Mouse (Mus musculus) embryonic facial prominence, embryonic 15.5 days (tissue): Measurements from ENCODE around the gene Adcy4. TPM values are rescaled to one million over a fixed set of nuclear protein-coding genes. Genes with fewer than 3 reads are reported as not detected.

Experiments used
- ATAC-seq: fragments of 200-750 bp; cut with Nextera tagmentation; 2 replicates; pipeline ENCODE4 v1.8.0; 2017; ENCODE audit warnings: low read depth, moderate TSS enrichment; ENCODE audit not compliant: insufficient number of reproducible peaks, low FRiP score, low TSS enrichment
- H3K27ac ChIP-seq: fragments of 300-500 bp; sonication (generic); replicated peaks from 2 replicates; pipeline ENCODE4 v1.5.1; 2015; ENCODE audit warnings: mild to moderate bottlenecking, inconsistent platforms
- H3K27me3 ChIP-seq: fragments of 300-500 bp; sonication (generic); 2 replicates; pipeline ENCODE4 v1.6.1; 2015; ENCODE audit warnings: inconsistent platforms
- H3K36me3 ChIP-seq: fragments of 300-500 bp; sonication (generic); 2 replicates; pipeline ENCODE4 v1.6.1; 2015; ENCODE audit warnings: mild to moderate bottlenecking, inconsistent platforms
- H3K4me1 ChIP-seq: fragments of 300-500 bp; sonication (generic); 2 replicates; pipeline ENCODE4 v1.6.1; 2015; ENCODE audit warnings: inconsistent platforms
- H3K4me2 ChIP-seq: fragments of 300-500 bp; sonication (generic); replicated peaks from 2 replicates; pipeline ENCODE4 v1.6.1; 2015; ENCODE audit warnings: mild to moderate bottlenecking, inconsistent platforms
- H3K4me3 ChIP-seq: fragments of 300-500 bp; sonication (generic); replicated peaks from 2 replicates; pipeline ENCODE4 v1.5.1; 2015; ENCODE audit warnings: mild to moderate bottlenecking, inconsistent platforms
- H3K9ac ChIP-seq: fragments of 300-500 bp; sonication (generic); 2 replicates; pipeline ENCODE4 v1.6.1; 2015; ENCODE audit warnings: inconsistent platforms
- H3K9me3 ChIP-seq: fragments of 300-500 bp; sonication (generic); replicated peaks from 2 replicates; pipeline ENCODE4 v1.6.1; 2016; ENCODE audit warnings: inconsistent platforms
- WGBS: fragments of 180-500 bp; shearing (Covaris S2); methylation state at CpG from one replicate; pipeline ENCODE4 v1.1.7; 2015; 5-methylcytosine and 5-hydroxymethylcytosine counted together
- polyA plus RNA-seq: library from polyadenylated mRNA; unstranded; fragments of >200 nt; fragmentation: Nextera tagmentation; extraction: Ambion mirVana; gene quantifications from 2 replicates; pipeline ENCODE4 v1.2.1, GENCODE M21; 2015

The Adcy4 gene
- polyA plus RNA-seq, 1 experiment from 2014 or later, result 22.2 TPM

DNA sequence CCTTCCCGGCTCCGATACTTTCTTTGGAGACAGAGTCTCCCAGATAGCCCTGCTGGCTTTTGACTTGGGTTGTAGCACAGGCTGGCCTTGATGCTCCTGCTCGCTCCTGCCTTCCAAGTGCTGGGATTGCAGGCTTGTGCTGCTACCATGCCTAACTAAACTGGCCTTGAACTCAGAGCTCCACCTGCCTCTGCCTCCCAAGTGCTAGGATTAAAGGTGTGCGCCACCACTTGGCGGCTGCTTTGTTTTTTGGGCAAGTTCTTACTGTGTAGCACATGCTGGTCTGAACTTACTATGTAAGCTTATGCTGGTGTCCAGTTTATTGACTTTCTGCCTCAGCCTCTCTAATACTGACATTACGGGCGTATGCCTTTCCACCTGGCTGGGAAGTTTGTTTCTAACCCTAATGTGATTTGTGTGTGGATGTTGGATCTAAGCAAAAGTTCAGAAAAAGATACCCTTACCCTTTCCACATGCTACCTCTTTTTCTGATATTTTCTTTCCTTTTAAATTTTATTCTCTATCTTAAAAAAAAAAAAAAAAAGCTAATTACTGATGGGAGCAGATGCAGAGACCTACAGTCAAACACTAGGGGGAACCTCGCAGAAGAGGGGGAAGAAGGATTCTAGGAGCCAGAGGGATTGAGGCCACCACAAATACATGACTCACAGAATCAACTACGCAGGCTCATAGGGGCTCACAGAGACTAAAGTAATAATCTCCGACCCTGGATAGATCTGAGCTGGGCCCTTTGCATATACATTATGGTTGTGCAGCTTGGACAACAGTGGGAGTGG, 36.6 kb downstream of the Adcy4 start:
- Histone ChIP-seq H3K36me3 (peaks cover 41% of the 10 kb centered on the region), H3K4me2 (peak overlapping the region; percentile 94), H3K27me3 (no peaks in the 10 kb centered on the region), H3K9ac (no peak overlapping the region), H3K4me3 (peak overlapping the region; percentile 91; the same call in 1 of the 2 replicates), H3K4me1 (peaks cover 32% of the 10 kb centered on the region), H3K27ac (no peak overlapping the region), H3K9me3 (no peaks in the 10 kb centered on the region)
- WGBS, result 88% methylated on average over 10 of the region's 10 CpGs
- no peak for ATAC-seq

DNA sequence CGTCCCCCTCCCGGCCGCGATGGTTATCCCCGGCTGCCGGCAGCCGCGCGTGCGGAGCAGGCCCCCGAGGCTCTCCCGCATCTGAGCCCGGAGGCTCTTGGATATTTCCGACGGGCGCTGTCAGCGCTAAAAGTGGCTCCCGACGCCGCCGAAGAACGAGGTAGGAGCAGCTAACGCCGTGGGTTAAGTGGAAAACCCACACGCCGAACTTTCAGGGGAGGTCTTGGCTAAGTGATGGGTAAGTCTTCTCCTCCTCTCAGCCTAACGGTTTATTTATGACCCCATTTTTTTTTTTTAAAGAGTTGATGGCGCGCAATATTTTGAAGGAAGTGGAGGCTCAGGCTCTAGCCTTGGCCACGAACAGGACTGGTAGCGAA, 38.0 kb downstream of the Adcy4 start:
- no peaks in the 10 kb centered on the region for H3K9me3 ChIP-seq
- H3K27me3 ChIP-seq, result no peaks in the 10 kb centered on the region
- H3K4me2 ChIP-seq, result peak overlapping the region; percentile 94
- H3K9ac ChIP-seq, result peak overlapping the region; percentile 86
- WGBS, result 0% methylated on average over 31 of the region's 31 CpGs
- H3K27ac ChIP-seq, result peak overlapping the region; percentile 51
- peaks cover 32% of the 10 kb centered on the region for H3K4me1 ChIP-seq
- peak overlapping the region; percentile 91 for H3K4me3 ChIP-seq
- peaks cover 40% of the 10 kb centered on the region for H3K36me3 ChIP-seq
- no peak for ATAC-seq

- Histone ChIP-seq H3K4me1 (peaks cover 32% of the 10 kb centered on the region), H3K4me2 (peak within 1 kb of the TSS; percentile 94), H3K9me3 (no peaks in the 10 kb centered on the region), H3K9ac (peak within 1 kb of the TSS; percentile 86), H3K27me3 (no peaks in the 10 kb centered on the region), H3K4me3 (peak within 1 kb of the TSS; percentile 91), H3K36me3 (peaks cover 42% of the 10 kb centered on the region), H3K27ac (peak within 1 kb of the TSS; percentile 51)
- 1% methylated on average over 47 of the region's 48 CpGs for WGBS
- peak; percentile 81 for ATAC-seq
Measured at GRCm38 (mm10) chr14:55745180-55745860, 38.6 kb downstream of the Adcy4 start, which contains the start of the genes Dhrs1 and Nop9. Gene Dhrs1, minus strand, starts transcription at chr14:55745690. Gene Nop9, plus strand, starts transcription at chr14:55745693.

GRCm38 (mm10) chr14:55743711-55744110, 40.2 kb downstream of the Adcy4 start:
- peak; percentile 73; the same call in 1 of the 2 replicates for ATAC-seq
- Histone ChIP-seq H3K36me3 (peaks cover 41% of the 10 kb centered on the region), H3K27ac (no peak overlapping the region), H3K9me3 (no peaks in the 10 kb centered on the region), H3K4me2 (peak overlapping the region; percentile 42), H3K4me3 (peak overlapping the region; percentile 22), H3K9ac (peak overlapping the region; percentile 28; the same call in 1 of the 2 replicates), H3K27me3 (no peaks in the 10 kb centered on the region), H3K4me1 (peaks cover 32% of the 10 kb centered on the region)
- WGBS, result 13% methylated on average over 10 of the region's 10 CpGs

DNA sequence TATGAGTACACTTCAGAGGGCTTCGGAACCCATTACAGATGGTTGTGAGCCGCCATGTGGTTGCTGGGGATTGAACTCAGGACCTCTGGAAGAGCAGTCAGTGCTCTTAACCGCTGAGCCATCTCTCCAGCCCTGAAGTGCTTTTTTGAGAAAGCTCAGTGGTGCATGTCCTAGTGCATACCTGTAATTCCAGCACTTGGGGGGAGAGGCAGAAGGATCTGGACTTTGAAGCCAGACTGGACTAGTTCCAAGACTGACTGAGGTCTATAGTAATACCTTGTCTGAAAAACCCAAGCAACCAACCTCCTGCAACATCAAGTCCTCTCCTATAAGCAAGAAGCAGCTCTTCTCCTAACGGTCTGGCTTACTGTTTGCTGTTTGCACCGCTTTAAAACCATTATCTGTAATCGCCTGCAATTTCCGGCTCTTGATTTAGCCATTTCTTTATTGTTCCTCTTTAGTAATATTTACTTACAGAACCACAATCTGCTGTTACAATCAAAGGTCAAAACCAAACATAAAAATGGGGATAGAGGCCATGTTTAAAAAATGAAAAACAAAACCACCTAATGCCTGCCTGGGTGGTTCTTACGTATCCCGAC, 46.7 kb downstream of the Adcy4 start:
- no peaks in the 10 kb centered on the region for H3K4me1 ChIP-seq
- H3K4me3 ChIP-seq, result no peak overlapping the region
- H3K27ac ChIP-seq, result no peak overlapping the region
- no peak for ATAC-seq
- 82% methylated on average over 9 of the region's 9 CpGs for WGBS
- H3K4me2 ChIP-seq, result no peak overlapping the region
- H3K9me3 ChIP-seq, result no peaks in the 10 kb centered on the region
- no peaks in the 10 kb centered on the region for H3K27me3 ChIP-seq
- H3K36me3 ChIP-seq, result peaks cover 42% of the 10 kb centered on the region
- no peak overlapping the region for H3K9ac ChIP-seq

DNA sequence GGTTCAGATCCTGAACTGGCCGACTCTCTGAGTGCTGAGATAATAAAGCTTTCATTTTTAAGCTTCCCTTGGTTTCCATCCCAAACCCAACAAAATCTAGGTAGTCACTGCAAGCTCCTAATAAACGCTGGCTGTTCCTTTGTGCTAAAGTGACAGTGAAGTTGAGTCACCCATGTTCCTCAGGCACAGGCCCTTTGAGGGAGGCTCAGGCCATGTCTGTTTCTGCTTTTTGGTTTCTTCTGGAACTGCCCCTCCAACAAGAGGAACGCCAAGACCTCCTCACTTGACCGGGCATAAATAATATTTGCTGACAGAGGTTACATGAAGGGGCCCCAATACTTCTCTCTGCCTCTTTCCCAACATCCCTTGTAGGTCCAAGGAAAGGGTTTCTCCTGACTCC, 48.1 kb downstream of the Adcy4 start:
- Histone ChIP-seq H3K27me3 (no peaks in the 10 kb centered on the region; the same call in 1 of the 2 replicates), H3K9ac (no peak overlapping the region), H3K4me2 (no peak overlapping the region), H3K36me3 (peaks cover 28% of the 10 kb centered on the region), H3K27ac (no peak overlapping the region), H3K9me3 (no peaks in the 10 kb centered on the region), H3K4me3 (no peak overlapping the region), H3K4me1 (no peaks in the 10 kb centered on the region)
- ATAC-seq, result no peak
- WGBS, result 83% methylated on average over 4 of the region's 4 CpGs

- H3K4me3 ChIP-seq, result no peak overlapping the region
- H3K9ac ChIP-seq, result no peak overlapping the region
- H3K27me3 ChIP-seq, result no peaks in the 10 kb centered on the region; the same call in 1 of the 2 replicates
- ATAC-seq, result no peak
- no peaks in the 10 kb centered on the region for H3K4me1 ChIP-seq
- no peak overlapping the region for H3K4me2 ChIP-seq
- H3K36me3 ChIP-seq, result peaks cover 24% of the 10 kb centered on the region
- H3K27ac ChIP-seq, result no peak overlapping the region
- H3K9me3 ChIP-seq, result no peaks in the 10 kb centered on the region
- 61% methylated on average over 3 of the region's 3 CpGs for WGBS
Measured at GRCm38 (mm10) chr14:55735334-55735733, 48.6 kb downstream of the Adcy4 start.

DNA sequence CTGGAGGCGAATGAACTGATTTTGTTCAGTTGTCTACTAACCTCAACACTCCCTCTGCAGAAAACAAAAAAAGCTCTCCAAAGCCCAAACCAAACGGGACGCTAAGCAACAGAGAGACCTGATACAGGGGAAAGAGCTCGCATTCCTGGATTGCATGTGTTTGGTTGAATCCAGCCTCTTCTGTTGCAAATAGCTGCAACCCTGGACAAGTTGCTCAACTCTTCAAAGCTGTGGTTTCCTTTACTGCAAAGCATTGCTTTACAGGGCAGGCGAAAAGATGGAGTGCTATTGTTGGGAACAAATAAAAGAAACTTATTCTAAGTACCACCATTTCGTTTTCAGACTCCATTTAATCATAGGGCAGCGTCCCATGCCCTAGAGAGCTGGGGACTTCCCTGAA, 49.0 kb downstream of the Adcy4 start:
- Histone ChIP-seq H3K9me3 (no peaks in the 10 kb centered on the region), H3K4me2 (no peak overlapping the region), H3K27me3 (no peaks in the 10 kb centered on the region; the same call in 1 of the 2 replicates), H3K27ac (no peak overlapping the region), H3K4me1 (no peaks in the 10 kb centered on the region), H3K9ac (no peak overlapping the region), H3K36me3 (peaks cover 21% of the 10 kb centered on the region), H3K4me3 (no peak overlapping the region)
- ATAC-seq, result no peak
- 68% methylated on average over 7 of the region's 7 CpGs for WGBS

DNA sequence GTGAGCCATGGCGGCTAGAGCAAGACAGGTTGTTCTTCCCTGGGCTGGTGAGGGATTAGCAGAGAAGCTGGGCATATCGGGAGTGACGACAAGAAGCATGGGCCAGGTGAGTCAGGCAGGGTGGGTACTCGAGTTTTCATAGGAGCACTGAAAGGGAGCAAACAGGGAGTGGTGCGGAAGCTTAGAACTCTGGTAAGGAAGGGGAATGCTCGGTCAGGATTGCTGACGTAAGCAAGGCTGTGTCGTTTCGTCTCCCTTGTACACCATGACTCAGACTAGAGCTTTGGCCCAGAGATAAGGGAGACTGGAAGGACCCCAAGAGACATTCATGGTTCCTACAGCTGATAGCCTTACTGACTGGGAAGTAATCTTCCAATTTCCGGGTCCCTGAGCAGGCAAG, 50.0 kb downstream of the Adcy4 start:
- H3K4me2 ChIP-seq, result no peak overlapping the region

DNA sequence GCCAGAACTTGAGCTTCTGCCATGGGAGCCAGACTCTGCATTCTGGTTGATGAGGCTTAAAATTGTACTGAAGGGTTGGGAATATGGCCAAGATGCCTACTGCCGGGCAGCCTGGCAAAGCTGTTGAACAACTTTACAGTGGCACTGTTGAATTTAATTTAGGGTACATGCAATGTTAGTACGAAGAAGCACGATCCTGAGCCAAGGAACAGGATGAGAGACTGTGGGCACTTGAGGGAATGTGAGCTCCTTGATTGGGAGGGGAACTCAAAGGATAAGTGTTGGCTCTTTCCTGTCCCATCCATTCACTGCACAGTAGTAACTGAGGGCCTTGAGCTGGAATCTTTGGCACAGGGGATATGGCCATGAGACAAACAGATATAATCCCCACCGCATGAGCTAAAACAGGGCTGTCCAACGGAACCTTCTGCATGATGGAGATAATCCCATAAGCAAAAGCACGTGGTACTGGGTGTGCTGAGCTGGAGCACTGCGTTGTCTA, 53.3 kb downstream of the Adcy4 start:
- no peaks in the 10 kb centered on the region; the same call in 1 of the 2 replicates for H3K27me3 ChIP-seq
- 75% methylated on average over 7 of the region's 7 CpGs for WGBS

More for the DNA sequence above, 50.0 kb downstream of the Adcy4 start:
- no peaks in the 10 kb centered on the region for H3K9me3 ChIP-seq
- no peak overlapping the region for H3K4me3 ChIP-seq
- H3K27ac ChIP-seq, result no peak overlapping the region
- no peak overlapping the region for H3K9ac ChIP-seq
- H3K36me3 ChIP-seq, result peaks cover 11% of the 10 kb centered on the region
- H3K27me3 ChIP-seq, result no peaks in the 10 kb centered on the region; the same call in 1 of the 2 replicates
- 68% methylated on average over 10 of the region's 10 CpGs for WGBS
- no peak for ATAC-seq
- H3K4me1 ChIP-seq, result no peaks in the 10 kb centered on the region

GRCm38 (mm10) chr14:55730116-55730515, 53.8 kb downstream of the Adcy4 start:
- no peak overlapping the region for H3K27ac ChIP-seq
- H3K9me3 ChIP-seq, result no peaks in the 10 kb centered on the region
- no peaks in the 10 kb centered on the region for H3K36me3 ChIP-seq
- H3K27me3 ChIP-seq, result no peaks in the 10 kb centered on the region; the same call in 1 of the 2 replicates
- 76% methylated on average over 7 of the region's 7 CpGs for whole genome bisulfite sequencing
- no peak for ATAC-seq
- no peak overlapping the region for H3K4me2 ChIP-seq
- H3K4me3 ChIP-seq, result no peak overlapping the region
- H3K4me1 ChIP-seq, result no peaks in the 10 kb centered on the region
- H3K9ac ChIP-seq, result no peak overlapping the region

More for the DNA sequence above, 53.3 kb downstream of the Adcy4 start:
- H3K4me1 ChIP-seq, result no peaks in the 10 kb centered on the region
- no peaks in the 10 kb centered on the region for H3K36me3 ChIP-seq
- no peak overlapping the region for H3K27ac ChIP-seq
- H3K9ac ChIP-seq, result no peak overlapping the region
- ATAC-seq, result no peak
- H3K9me3 ChIP-seq, result no peaks in the 10 kb centered on the region
- H3K4me3 ChIP-seq, result no peak overlapping the region
- no peak overlapping the region for H3K4me2 ChIP-seq
